Mouse (Mus musculus): ENCODE data around the gene Tspan8. TPM values are rescaled to one million over a fixed set of nuclear protein-coding genes. Genes with fewer than 3 reads are reported as not detected.

The Tspan8 gene
- total and polyA plus RNA-seq, 2 experiments from 2014 or later: 0.99 to 2.6 TPM

DNA sequence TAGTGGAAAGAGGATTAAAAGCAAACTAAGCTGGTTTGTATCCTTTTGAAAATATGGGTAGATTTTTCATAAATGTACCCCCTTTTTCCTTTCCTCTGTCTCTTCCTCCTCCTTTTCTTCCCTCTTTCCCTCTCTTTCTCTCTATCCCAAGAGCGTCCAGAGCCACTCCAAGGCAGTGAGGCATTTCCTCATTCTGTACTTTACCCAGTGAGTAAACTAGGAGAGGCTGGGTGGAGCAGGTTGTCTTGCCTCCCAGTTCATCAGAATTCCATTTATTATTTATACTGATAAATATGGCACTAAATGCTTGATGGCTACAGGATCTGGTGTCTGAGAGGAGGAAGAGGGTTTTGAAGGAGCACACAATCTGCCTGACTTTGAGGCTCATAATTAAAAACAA is 13.1 kb downstream of the Tspan8 start:
- Histone ChIP-seq H3K4me2 (ENCODE audit: low read depth, low read length) (no peak overlapping the region), H3K4me3 (ENCODE audit: low read length) (no peak overlapping the region), H3K4me1 (ENCODE audit: insufficient read depth, low read length) (no peaks in the 10 kb centered on the region), H3K36me3 (ENCODE audit: insufficient read depth, low read length) (no peaks in the 10 kb centered on the region), H3K9me3 (ENCODE audit: low read length) (no peaks in the 10 kb centered on the region), H3K27ac (no peak overlapping the region), H3K9ac (replicated peaks; ENCODE audit: low read length) (no peak overlapping the region), H3K27me3 (ENCODE audit: insufficient read depth, low read length) (no peaks in the 10 kb centered on the region)
- WGBS: 83% methylated on average over 1 of the region's 1 CpGs
- DNase-seq (ENCODE audit: low spot score): no peak
- ATAC-seq: no peak
- no peak for TF ChIP-seq CTCF (IDR thresholded peaks at IDR 0.05; ENCODE audit: low read depth)

DNA sequence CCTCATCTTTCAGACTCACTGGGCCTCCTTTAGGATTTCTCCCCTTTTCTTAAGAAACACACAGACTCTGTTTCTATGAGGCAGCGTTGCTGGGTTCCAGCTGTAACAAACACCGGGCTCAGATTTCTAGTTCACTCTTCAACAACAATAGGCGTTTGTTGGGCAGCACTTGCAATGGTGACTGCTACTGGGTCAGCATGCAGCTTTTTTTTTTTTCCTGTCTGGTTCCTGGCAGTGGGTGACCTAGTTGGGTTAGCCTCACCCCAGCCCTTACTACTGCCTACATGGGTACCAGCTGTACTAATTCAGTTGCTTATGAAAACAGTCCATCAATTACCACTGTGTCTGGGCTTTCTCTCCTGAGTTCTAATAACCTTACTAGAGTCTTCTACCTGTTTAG is 14.1 kb downstream of the Tspan8 start:
- DNase-seq (ENCODE audit: low spot score) (no peak), ATAC-seq (no peak)
- no peaks in the 10 kb centered on the region for H3K9me3 ChIP-seq (ENCODE audit: low read length)
- no peaks in the 10 kb centered on the region for H3K36me3 ChIP-seq (ENCODE audit: insufficient read depth, low read length)
- TF ChIP-seq CTCF (IDR thresholded peaks at IDR 0.05; ENCODE audit: low read depth): no peak
- no peaks in the 10 kb centered on the region for H3K27me3 ChIP-seq (ENCODE audit: insufficient read depth, low read length)
- H3K9ac ChIP-seq (replicated peaks; ENCODE audit: low read length): no peak overlapping the region
- 59% methylated on average over 3 of the region's 3 CpGs for WGBS
- H3K27ac ChIP-seq: no peak overlapping the region
- no peaks in the 10 kb centered on the region for H3K4me1 ChIP-seq (ENCODE audit: insufficient read depth, low read length)
- H3K4me3 ChIP-seq (ENCODE audit: low read length): no peak overlapping the region
- no peak overlapping the region for H3K4me2 ChIP-seq (ENCODE audit: low read depth, low read length)

DNA sequence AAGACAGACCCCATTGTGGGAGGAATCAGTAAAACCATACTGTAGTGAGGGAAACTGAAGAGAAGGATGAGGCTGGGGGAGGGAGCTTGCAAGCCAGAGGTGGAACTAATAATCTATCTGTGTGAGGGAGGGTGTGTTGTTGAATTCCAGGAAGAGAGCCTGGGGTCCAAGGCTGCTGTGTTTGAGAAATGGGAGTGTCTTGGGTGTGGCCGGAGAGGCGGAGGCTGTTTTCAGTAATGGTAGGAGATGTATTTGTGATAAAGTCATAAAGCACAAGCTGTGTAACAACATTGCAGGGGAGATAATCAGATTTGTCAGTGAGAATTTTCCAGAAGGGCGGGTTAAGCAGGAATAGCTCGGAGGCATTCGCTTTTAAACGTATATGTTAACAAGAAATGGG is 17.4 kb downstream of the Tspan8 start:
- no peak for ATAC-seq
- H3K4me1 ChIP-seq (ENCODE audit: insufficient read depth, low read length): no peaks in the 10 kb centered on the region
- H3K9ac ChIP-seq (replicated peaks; ENCODE audit: low read length): no peak overlapping the region
- TF ChIP-seq CTCF (IDR thresholded peaks at IDR 0.05; ENCODE audit: low read depth): no peak
- WGBS: 88% methylated on average over 6 of the region's 6 CpGs
- H3K9me3 ChIP-seq (ENCODE audit: low read length): no peaks in the 10 kb centered on the region
- H3K27ac ChIP-seq: no peak overlapping the region
- no peaks in the 10 kb centered on the region for H3K36me3 ChIP-seq (ENCODE audit: insufficient read depth, low read length)
- no peaks in the 10 kb centered on the region for H3K27me3 ChIP-seq (ENCODE audit: insufficient read depth, low read length)
- DNase-seq (ENCODE audit: low spot score): no peak
- no peak overlapping the region for H3K4me2 ChIP-seq (ENCODE audit: low read depth, low read length)
- no peak overlapping the region for H3K4me3 ChIP-seq (ENCODE audit: low read length)

DNA sequence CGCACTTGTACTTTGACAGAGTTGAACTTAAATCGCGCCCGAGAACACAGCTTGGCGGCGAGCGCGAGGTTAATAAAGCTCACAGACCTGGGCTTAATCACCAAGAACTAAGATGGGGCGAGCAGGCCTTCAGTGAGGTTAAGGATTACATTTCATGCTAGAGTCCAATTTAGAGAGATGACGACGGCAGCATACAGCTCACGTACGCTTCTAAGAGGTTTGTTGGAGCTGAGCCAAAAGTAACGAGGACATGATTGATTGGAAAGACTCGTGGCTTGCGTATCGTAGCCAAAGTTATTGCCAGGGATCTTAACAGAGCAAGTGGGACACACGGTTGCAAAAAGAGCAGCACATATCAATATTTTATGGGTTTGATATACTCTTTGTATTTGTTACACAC is 30.3 kb downstream of the Tspan8 start:
- H3K4me2 ChIP-seq (ENCODE audit: low read depth, low read length): peak overlapping the region; percentile 30; the same call in 1 of the 2 replicates
- no peaks in the 10 kb centered on the region for H3K9me3 ChIP-seq (ENCODE audit: low read length)
- peak; percentile 56 for DNase-seq (ENCODE audit: low spot score)
- no peaks in the 10 kb centered on the region for H3K27me3 ChIP-seq (ENCODE audit: insufficient read depth, low read length)
- H3K9ac ChIP-seq (replicated peaks; ENCODE audit: low read length): no peak overlapping the region
- H3K4me3 ChIP-seq (ENCODE audit: low read length): no peak overlapping the region
- no peak for TF ChIP-seq CTCF (IDR thresholded peaks at IDR 0.05; ENCODE audit: low read depth)
- no peak overlapping the region for H3K27ac ChIP-seq
- no peaks in the 10 kb centered on the region for H3K4me1 ChIP-seq (ENCODE audit: insufficient read depth, low read length)
- H3K36me3 ChIP-seq (ENCODE audit: insufficient read depth, low read length): no peaks in the 10 kb centered on the region
- whole genome bisulfite sequencing: 44% methylated on average over 18 of the region's 18 CpGs
- ATAC-seq: no peak

DNA sequence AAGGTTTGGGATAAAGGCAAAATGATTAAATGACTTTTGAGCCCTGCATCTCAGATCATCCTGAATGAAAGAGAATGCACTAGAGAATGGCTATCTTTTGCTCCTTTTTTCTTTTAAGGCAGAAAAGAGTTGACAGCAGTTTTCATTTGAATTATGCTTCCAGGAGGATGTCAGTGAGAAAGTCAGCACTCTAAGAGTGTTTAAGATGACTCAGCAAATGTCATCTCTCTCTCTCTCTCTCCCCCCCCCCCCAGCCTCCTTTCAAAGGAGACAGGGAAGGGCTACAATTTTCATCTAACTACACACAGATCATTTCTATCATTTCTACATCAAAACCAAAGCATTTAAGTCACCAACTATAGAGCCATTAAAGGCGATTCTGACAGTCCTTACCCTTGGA is 31.9 kb downstream of the Tspan8 start:
- Histone ChIP-seq H3K9ac (replicated peaks; ENCODE audit: low read length) (no peak overlapping the region), H3K27me3 (ENCODE audit: insufficient read depth, low read length) (no peaks in the 10 kb centered on the region), H3K36me3 (ENCODE audit: insufficient read depth, low read length) (no peaks in the 10 kb centered on the region), H3K9me3 (ENCODE audit: low read length) (no peaks in the 10 kb centered on the region), H3K4me3 (ENCODE audit: low read length) (no peak overlapping the region), H3K27ac (no peak overlapping the region), H3K4me1 (ENCODE audit: insufficient read depth, low read length) (no peaks in the 10 kb centered on the region), H3K4me2 (ENCODE audit: low read depth, low read length) (no peak overlapping the region)
- DNase-seq (ENCODE audit: low spot score) (no peak), ATAC-seq (no peak)
- TF ChIP-seq CTCF (IDR thresholded peaks at IDR 0.05; ENCODE audit: low read depth): no peak
- WGBS: 74% methylated on average over 1 of the region's 1 CpGs

DNA sequence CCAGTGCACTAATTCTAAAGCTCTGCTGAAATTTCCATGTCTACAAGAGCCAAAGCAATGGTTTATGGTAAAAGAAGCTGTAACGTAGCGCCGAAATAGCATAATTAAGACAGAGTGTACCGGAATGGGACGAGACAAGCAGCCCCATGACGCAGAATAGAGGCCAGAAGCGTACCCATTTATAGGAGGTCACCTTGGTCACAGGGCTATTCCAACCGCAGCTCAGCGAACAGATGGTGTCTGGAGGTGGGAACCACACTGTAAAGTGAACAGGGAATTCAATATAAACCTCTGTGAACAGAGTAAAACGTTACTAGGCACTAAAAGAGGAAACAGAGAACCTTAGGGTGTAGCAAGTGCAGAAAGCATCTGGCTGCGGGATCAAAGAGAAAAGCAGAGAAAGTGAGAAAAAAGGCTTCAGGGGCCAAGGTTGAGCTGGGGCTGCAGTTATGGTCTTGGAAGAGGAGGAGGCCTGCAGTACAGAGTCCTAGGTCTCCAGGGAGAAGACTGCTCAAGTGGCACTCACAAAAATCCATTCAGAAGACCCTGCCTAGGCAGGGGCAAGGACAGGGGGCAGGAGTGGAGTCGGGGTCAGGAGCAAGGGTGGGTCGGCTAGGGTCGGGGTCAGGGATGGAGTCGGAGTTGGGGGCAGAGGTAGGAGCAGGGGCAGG is 43.7 kb downstream of the Tspan8 start:
- Histone ChIP-seq H3K4me3 (ENCODE audit: low read length) (no peak overlapping the region), H3K9me3 (ENCODE audit: low read length) (no peaks in the 10 kb centered on the region), H3K36me3 (ENCODE audit: insufficient read depth, low read length) (no peaks in the 10 kb centered on the region), H3K4me2 (ENCODE audit: low read depth, low read length) (no peak overlapping the region), H3K27me3 (ENCODE audit: insufficient read depth, low read length) (no peaks in the 10 kb centered on the region), H3K27ac (no peak overlapping the region), H3K4me1 (ENCODE audit: insufficient read depth, low read length) (no peaks in the 10 kb centered on the region), H3K9ac (replicated peaks; ENCODE audit: low read length) (no peak overlapping the region)
- 84% methylated on average over 14 of the region's 15 CpGs for WGBS
- TF ChIP-seq CTCF (IDR thresholded peaks at IDR 0.05; ENCODE audit: low read depth): no peak
- ATAC-seq: no peak
- no peak for DNase-seq (ENCODE audit: low spot score)

DNA sequence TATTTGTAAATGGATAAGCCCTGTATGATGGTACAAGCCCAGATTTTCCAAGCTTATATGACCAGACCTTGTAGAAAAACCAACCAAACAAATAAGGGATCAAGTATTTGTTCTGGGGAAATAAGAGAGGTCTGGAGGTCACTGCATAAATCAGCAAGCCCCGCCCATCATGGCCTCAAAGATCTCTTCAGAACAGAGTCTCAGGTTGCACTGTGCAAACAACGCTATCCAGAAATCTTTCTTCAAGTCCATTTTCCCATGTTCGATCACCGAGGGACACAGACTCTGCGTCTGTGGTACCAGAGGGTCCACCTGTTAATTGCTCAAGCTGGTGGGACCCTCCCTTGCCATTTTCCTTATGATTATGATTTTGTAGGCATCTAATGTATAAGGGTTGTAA is 45.3 kb downstream of the Tspan8 start:
- Histone ChIP-seq H3K9ac (replicated peaks; ENCODE audit: low read length) (no peak overlapping the region), H3K4me2 (ENCODE audit: low read depth, low read length) (no peak overlapping the region), H3K27ac (no peak overlapping the region), H3K4me1 (ENCODE audit: insufficient read depth, low read length) (no peaks in the 10 kb centered on the region), H3K27me3 (ENCODE audit: insufficient read depth, low read length) (no peaks in the 10 kb centered on the region), H3K9me3 (ENCODE audit: low read length) (no peaks in the 10 kb centered on the region), H3K4me3 (ENCODE audit: low read length) (no peak overlapping the region), H3K36me3 (ENCODE audit: insufficient read depth, low read length) (no peaks in the 10 kb centered on the region)
- DNase-seq (ENCODE audit: low spot score): no peak
- 83% methylated on average over 5 of the region's 5 CpGs for WGBS
- ATAC-seq: no peak
- no peak for TF ChIP-seq CTCF (IDR thresholded peaks at IDR 0.05; ENCODE audit: low read depth)
